Mouse (Mus musculus) spleen, adult 2 months (tissue): ENCODE measurements around the gene Elmsan1. TPM values are rescaled to one million over a fixed set of nuclear protein-coding genes. Genes with fewer than 3 reads are reported as not detected.
A peak's percentile ranks its signal among the peaks of the same experiment; 100 is the strongest.

Experiments
- DNase-seq, 2 experiments: peaks; one replicate each; pipeline versions ENCODE4 v3.0.0 to v3.0.0-alpha.2; 2012 to 2021; ENCODE audit warnings: low spot score in 2 of 2, low read depth in 1 of 2
- H3K27ac ChIP-seq: fragments of 200-500 bp; 2 replicates; pipeline ENCODE4 v1.5.1; 2012; ENCODE audit warnings: low read length, inconsistent platforms; ENCODE audit not compliant: insufficient read depth
- H3K27me3 ChIP-seq: fragments of 200-500 bp; 2 replicates; pipeline ENCODE4 v1.6.1; 2012; ENCODE audit warnings: mild to moderate bottlenecking, moderate library complexity, low read length, inconsistent platforms; ENCODE audit not compliant: control insufficient read depth, insufficient read depth
- H3K36me3 ChIP-seq: fragments of 200-500 bp; 2 replicates; pipeline ENCODE4 v1.6.1; 2012; ENCODE audit warnings: mild to moderate bottlenecking, low read length, inconsistent platforms; ENCODE audit not compliant: control insufficient read depth, insufficient read depth
- H3K4me1 ChIP-seq: fragments of 200-500 bp; 2 replicates; pipeline ENCODE4 v1.6.1; 2011; ENCODE audit warnings: inconsistent platforms; ENCODE audit not compliant: control insufficient read depth, insufficient read depth, insufficient read length
- H3K4me3 ChIP-seq: fragments of 200-500 bp; 2 replicates; pipeline ENCODE4 v1.5.1; 2011; ENCODE audit warnings: mild to moderate bottlenecking, inconsistent platforms; ENCODE audit not compliant: insufficient read depth, insufficient read length; ENCODE audit errors: extremely low read depth
- CTCF ChIP-seq: fragments of 200-500 bp; IDR thresholded peaks from 2 replicates; pipeline ENCODE4 v1.5.1; 2011; ENCODE audit warnings: mild to moderate bottlenecking, inconsistent platforms; ENCODE audit not compliant: insufficient read depth, insufficient read length, insufficient replicate concordance; ENCODE audit errors: extremely low read depth
- POLR2A ChIP-seq: fragments of 200-500 bp; IDR thresholded peaks from 2 replicates; pipeline ENCODE4 v1.6.1; 2011; ENCODE audit warnings: low read depth, low read length, inconsistent platforms
- WGBS: fragments of 180-500 bp; shearing (Covaris S2); methylation state at CpG from one replicate; pipeline ENCODE4 v1.1.7; 2018; 5-methylcytosine and 5-hydroxymethylcytosine counted together
- polyA plus RNA-seq: library from polyadenylated mRNA; depleted of rRNA; stranded (reverse); fragments of >200 nt; gene quantifications from 2 replicates; pipeline ENCODE4 v1.2.3, GENCODE M21; 2012

Elmsan1 gene
- polyA plus RNA-seq, 1 experiment, result 30.6 TPM

GRCm38 (mm10) chr12:84222405-84222961 is 3.8 kb upstream of the Elmsan1 start:
- Histone ChIP-seq H3K4me1 (peaks cover 3% of the 10 kb centered on the region; the same call in 1 of the 2 replicates), H3K27me3 (no peaks in the 10 kb centered on the region), H3K4me3 (peak overlapping the region; percentile 50; the same call in 1 of the 2 replicates), H3K27ac (peak overlapping the region; percentile 19; the same call in 1 of the 2 replicates), H3K36me3 (no peaks in the 10 kb centered on the region)
- peak; percentile 68 to 83 for DNase-seq
- TF ChIP-seq POLR2A (no peak), CTCF (no peak)
- WGBS, result 5% methylated on average over 17 of the region's 17 CpGs

GRCm38 (mm10) chr12:84220951-84221891 is 2.5 kb upstream of the Elmsan1 start:
- DNase-seq, result no peak
- H3K4me3 ChIP-seq, result no peak overlapping the region
- H3K27ac ChIP-seq, result no peak overlapping the region
- no peaks in the 10 kb centered on the region for H3K36me3 ChIP-seq
- H3K4me1 ChIP-seq, result peaks cover 9% of the 10 kb centered on the region; the same call in 1 of the 2 replicates
- no peaks in the 10 kb centered on the region for H3K27me3 ChIP-seq
- WGBS, result 82% methylated on average over 14 of the region's 14 CpGs
- TF ChIP-seq CTCF (no peak), POLR2A (no peak)

GRCm38 (mm10) chr12:84220515-84220914 is 1.8 kb upstream of the Elmsan1 start:
- no peak overlapping the region for H3K27ac ChIP-seq
- no peaks in the 10 kb centered on the region for H3K36me3 ChIP-seq
- no peak overlapping the region for H3K4me3 ChIP-seq
- H3K4me1 ChIP-seq, result peaks cover 13% of the 10 kb centered on the region; the same call in 1 of the 2 replicates
- 73% methylated on average over 4 of the region's 4 CpGs for WGBS
- no peak for TF ChIP-seq POLR2A
- no peak for TF ChIP-seq CTCF
- no peaks in the 10 kb centered on the region for H3K27me3 ChIP-seq
- no peak for DNase-seq

- Histone ChIP-seq H3K4me3 (peak overlapping the region; percentile 93), H3K27me3 (no peaks in the 10 kb centered on the region), H3K4me1 (peaks cover 13% of the 10 kb centered on the region; the same call in 1 of the 2 replicates), H3K27ac (peak overlapping the region; percentile 93), H3K36me3 (peaks cover 4% of the 10 kb centered on the region; the same call in 1 of the 2 replicates)
- TF ChIP-seq POLR2A (no peak), CTCF (no peak)
- WGBS, result 13% methylated on average over 14 of the region's 14 CpGs
- no peak for DNase-seq
Observed at GRCm38 (mm10) chr12:84219121-84219561, 460 bp upstream of the Elmsan1 start.

DNA sequence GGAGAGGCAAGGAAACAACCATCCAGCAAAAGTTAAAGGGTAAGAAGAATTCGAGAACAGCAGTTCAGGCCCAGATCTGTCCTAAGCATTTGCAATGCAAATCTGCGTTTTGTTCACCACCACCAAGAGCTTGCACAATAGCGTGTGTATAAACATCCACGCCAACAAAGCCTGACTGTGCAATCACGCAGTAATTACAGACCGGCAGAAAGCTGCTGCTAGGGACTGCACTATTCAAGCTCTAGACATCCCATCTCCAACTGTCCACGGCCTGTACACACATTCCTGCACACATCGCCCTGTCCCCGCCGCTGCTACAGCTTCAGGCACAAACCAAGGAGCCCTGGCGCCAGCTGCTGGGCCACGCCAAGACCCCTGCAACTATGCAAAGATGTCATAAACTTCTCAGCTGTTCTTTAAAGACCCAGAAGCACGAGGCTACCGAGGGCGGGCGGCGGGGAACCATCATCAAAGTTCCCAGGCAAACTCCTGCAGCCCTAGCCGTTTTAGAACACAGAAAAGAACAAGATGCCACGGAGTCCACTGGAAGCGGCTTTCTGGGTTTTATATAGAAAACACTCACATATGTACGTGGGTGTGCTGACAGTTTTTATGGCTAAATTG is 1.1 kb downstream of the Elmsan1 start:
- peaks cover 4% of the 10 kb centered on the region; the same call in 1 of the 2 replicates for H3K36me3 ChIP-seq
- DNase-seq, result peak in 1 of 2 experiments; percentile 47
- WGBS, result 4% methylated on average over 21 of the region's 21 CpGs
- no peaks in the 10 kb centered on the region for H3K27me3 ChIP-seq
- peaks cover 13% of the 10 kb centered on the region; the same call in 1 of the 2 replicates for H3K4me1 ChIP-seq
- H3K4me3 ChIP-seq, result peak overlapping the region; percentile 93
- peak overlapping the region; percentile 93 for H3K27ac ChIP-seq
- no peak for TF ChIP-seq POLR2A

DNA sequence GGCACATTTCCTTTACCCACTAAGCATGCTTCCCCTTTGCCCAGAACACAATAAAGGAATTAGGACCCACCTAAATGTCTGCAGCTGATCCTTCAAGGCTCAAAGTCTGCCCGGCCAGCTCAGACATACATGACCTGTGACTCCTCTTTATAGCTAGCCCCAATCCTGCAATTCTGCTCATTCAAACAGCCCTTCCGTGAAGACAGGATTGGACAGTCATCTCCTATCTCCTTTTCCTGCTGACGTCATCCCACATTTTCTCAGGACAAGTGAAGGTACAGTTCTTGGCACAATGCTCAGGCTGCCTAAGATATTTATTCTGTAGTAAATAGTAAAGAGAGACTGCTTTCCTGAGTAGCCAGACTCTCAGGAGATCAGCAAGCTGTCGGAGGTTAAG is 1.6 kb downstream of the Elmsan1 start:
- Histone ChIP-seq H3K36me3 (peaks cover 4% of the 10 kb centered on the region; the same call in 1 of the 2 replicates), H3K27me3 (no peaks in the 10 kb centered on the region), H3K27ac (peak overlapping the region; percentile 93; the same call in 1 of the 2 replicates), H3K4me1 (peaks cover 10% of the 10 kb centered on the region; the same call in 1 of the 2 replicates), H3K4me3 (peak overlapping the region; percentile 93; the same call in 1 of the 2 replicates)
- 48% methylated on average over 4 of the region's 4 CpGs for WGBS
- no peak for TF ChIP-seq CTCF
- no peak for TF ChIP-seq POLR2A
- DNase-seq, result no peak
